Mouse (Mus musculus) urinary bladder, postnatal 14 days (tissue): ENCODE measurements at regions not wholly inside any gene's neighbourhood (a gene's known extent, or its start where the extent isn't known, plus 50 kb on each side); places are given as distances from the start of the nearest gene placed in this dataset.

Experiments used
- DNase-seq: peaks from one replicate; pipeline ENCODE4 v3.0.0; 2021; ENCODE audit warnings: low spot score

- no peak for DNase-seq
Observed at GRCm38 (mm10) chr15:56042449-56042848, 1435.0 kb downstream of the Slc22a22 start.

- no peak for DNase-seq
Observed at GRCm38 (mm10) chr15:56030007-56030406, 1447.4 kb downstream of the Slc22a22 start.

GRCm38 (mm10) chr15:56027197-56027818 lies 1450.1 kb downstream of the Slc22a22 start:
- no peak for DNase-seq

- no peak for DNase-seq
Observed at GRCm38 (mm10) chr15:56024705-56025104, 1452.7 kb downstream of the Slc22a22 start.

- DNase-seq, result no peak
Observed at GRCm38 (mm10) chr15:56023862-56024484, 1453.5 kb downstream of the Slc22a22 start.

GRCm38 (mm10) chr15:56022315-56022714 lies 1455.1 kb downstream of the Slc22a22 start:
- DNase-seq, result no peak

GRCm38 (mm10) chr15:56018141-56018540 lies 1459.3 kb downstream of the Slc22a22 start:
- DNase-seq, result no peak

GRCm38 (mm10) chr15:56017561-56017960 lies 1459.9 kb downstream of the Slc22a22 start:
- no peak for DNase-seq

GRCm38 (mm10) chr15:56016070-56016469 lies 1461.4 kb downstream of the Slc22a22 start:
- no peak for DNase-seq

- DNase-seq, result no peak
Observed at GRCm38 (mm10) chr15:56014059-56014620, 1463.3 kb downstream of the Slc22a22 start.

GRCm38 (mm10) chr15:56008603-56009174 lies 1468.7 kb downstream of the Slc22a22 start:
- no peak for DNase-seq

- no peak for DNase-seq
Observed at GRCm38 (mm10) chr15:56007376-56007775, 1470.0 kb downstream of the Slc22a22 start.

GRCm38 (mm10) chr15:56005361-56005760 lies 1472.1 kb downstream of the Slc22a22 start:
- DNase-seq, result no peak

- no peak for DNase-seq
Observed at GRCm38 (mm10) chr15:56003921-56004320, 1473.5 kb downstream of the Slc22a22 start.

GRCm38 (mm10) chr15:55999605-56000004 lies 1477.8 kb downstream of the Slc22a22 start:
- no peak for DNase-seq

GRCm38 (mm10) chr15:55997977-55998376 lies 1479.4 kb downstream of the Slc22a22 start:
- no peak for DNase-seq

- DNase-seq, result no peak
Observed at GRCm38 (mm10) chr15:55994680-55995079, 1482.7 kb downstream of the Slc22a22 start.

GRCm38 (mm10) chr15:55975843-55976242 lies 1501.6 kb downstream of the Slc22a22 start:
- DNase-seq, result no peak

- no peak for DNase-seq
Observed at GRCm38 (mm10) chr15:55966780-55967179, 1510.6 kb downstream of the Slc22a22 start.

- no peak for DNase-seq
Observed at GRCm38 (mm10) chr15:55965296-55965695, 1512.1 kb downstream of the Slc22a22 start.

GRCm38 (mm10) chr15:55962093-55962492 lies 1515.3 kb downstream of the Slc22a22 start:
- DNase-seq, result no peak
